Mouse (Mus musculus): ENCODE data around the gene Shb. TPM values are rescaled to one million over a fixed set of nuclear protein-coding genes. Genes with fewer than 3 reads are reported as not detected.

Gene Shb
- polyA plus RNA-seq, 1 experiment from 2014 or later: 8.8 TPM

GRCm38 (mm10) chr4:45503380-45503779 lies 28.9 kb downstream of the Shb start:
- Histone ChIP-seq H3K36me3 (no peaks in the 10 kb centered on the region), H3K4me1 (peaks cover 97% of the 10 kb centered on the region)
- WGBS: 85% methylated on average over 6 of the region's 6 CpGs

DNA sequence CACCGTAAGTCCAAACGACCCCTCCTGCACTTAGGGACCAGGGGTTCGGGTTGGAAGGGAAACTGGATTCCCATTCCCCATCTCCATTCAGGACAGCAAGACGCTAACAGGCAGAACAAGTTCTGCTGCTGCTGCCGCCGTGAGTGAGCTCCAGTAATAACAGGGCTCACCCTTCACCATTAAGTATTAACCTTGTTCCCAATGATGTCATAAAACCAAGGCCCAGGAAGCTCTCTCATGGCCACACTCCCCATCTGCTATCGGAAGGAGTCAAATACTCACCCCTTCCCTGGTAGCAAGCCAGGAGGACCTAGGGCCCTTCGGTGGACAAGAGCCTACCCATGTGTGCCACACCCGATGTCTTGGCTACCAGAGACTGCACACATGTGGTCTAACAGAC lies 30.3 kb downstream of the Shb start:
- no peak overlapping the region for H3K27ac ChIP-seq (replicated peaks)
- WGBS: 87% methylated on average over 9 of the region's 9 CpGs
- H3K4me1 ChIP-seq: peaks cover 97% of the 10 kb centered on the region

More at GRCm38 (mm10) chr4:45503380-45503779, 28.9 kb downstream of the Shb start:
- Histone ChIP-seq H3K9me3 (no peaks in the 10 kb centered on the region), H3K27me3 (replicated peaks) (no peaks in the 10 kb centered on the region; the same call in 1 of the 2 replicates), H3K4me2 (no peak overlapping the region), H3K27ac (replicated peaks) (no peak overlapping the region), H3K4me3 (no peak overlapping the region), H3K9ac (no peak overlapping the region)
- no peak for ATAC-seq (ENCODE audit: extremely low read depth, insufficient number of reproducible peaks, low FRiP score, low TSS enrichment)

GRCm38 (mm10) chr4:45500381-45500780 lies 31.9 kb downstream of the Shb start:
- H3K27ac ChIP-seq (replicated peaks): no peak overlapping the region
- 66% methylated on average over 8 of the region's 8 CpGs for WGBS
- 0 out of 2 replicates have a peak overlapping the region, but pooled peaks have one; percentile 2 for H3K9ac ChIP-seq
- no peaks in the 10 kb centered on the region; the same call in 1 of the 2 replicates for H3K27me3 ChIP-seq (replicated peaks)
- no peak overlapping the region for H3K4me3 ChIP-seq
- no peak for ATAC-seq (ENCODE audit: extremely low read depth, insufficient number of reproducible peaks, low FRiP score, low TSS enrichment)
- H3K4me2 ChIP-seq: no peak overlapping the region
- H3K36me3 ChIP-seq: no peaks in the 10 kb centered on the region
- no peaks in the 10 kb centered on the region for H3K9me3 ChIP-seq
- H3K4me1 ChIP-seq: peaks cover 97% of the 10 kb centered on the region

More for the DNA sequence above, 30.3 kb downstream of the Shb start:
- Histone ChIP-seq H3K36me3 (no peaks in the 10 kb centered on the region), H3K4me2 (no peak overlapping the region), H3K9ac (no peak overlapping the region), H3K27me3 (replicated peaks) (no peaks in the 10 kb centered on the region; the same call in 1 of the 2 replicates), H3K4me3 (no peak overlapping the region), H3K9me3 (no peaks in the 10 kb centered on the region)
- no peak for ATAC-seq (ENCODE audit: extremely low read depth, insufficient number of reproducible peaks, low FRiP score, low TSS enrichment)

DNA sequence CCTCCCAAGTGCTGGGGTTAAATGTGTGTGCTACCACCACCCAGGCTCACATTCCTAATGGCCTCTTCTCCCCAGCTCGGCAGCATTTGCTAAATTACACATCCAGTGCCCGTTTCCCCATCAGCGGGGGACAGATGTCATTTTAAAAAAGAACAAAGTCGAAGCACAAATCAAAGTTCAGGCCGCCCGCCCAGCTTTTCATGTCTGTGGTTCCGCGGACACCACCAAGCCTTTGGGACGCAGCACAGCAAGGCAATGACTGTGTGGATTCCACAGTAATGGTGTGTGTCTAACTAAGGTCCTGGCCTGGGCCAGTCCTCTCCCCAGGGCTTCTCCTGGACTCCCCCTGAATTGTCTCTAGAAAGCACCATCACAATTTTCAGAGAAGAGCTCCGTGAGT lies 32.7 kb downstream of the Shb start:
- no peak overlapping the region for H3K4me2 ChIP-seq
- no peak for ATAC-seq (ENCODE audit: extremely low read depth, insufficient number of reproducible peaks, low FRiP score, low TSS enrichment)
- 65% methylated on average over 10 of the region's 10 CpGs for WGBS
- H3K27ac ChIP-seq (replicated peaks): peak overlapping the region; percentile 2
- no peaks in the 10 kb centered on the region for H3K9me3 ChIP-seq
- H3K36me3 ChIP-seq: no peaks in the 10 kb centered on the region
- no peak overlapping the region for H3K4me3 ChIP-seq
- no peaks in the 10 kb centered on the region; the same call in 1 of the 2 replicates for H3K27me3 ChIP-seq (replicated peaks)
- H3K9ac ChIP-seq: peak overlapping the region; percentile 58
- H3K4me1 ChIP-seq: peaks cover 99% of the 10 kb centered on the region

GRCm38 (mm10) chr4:45499081-45499480 lies 33.2 kb downstream of the Shb start:
- 50% methylated on average over 6 of the region's 6 CpGs for WGBS
- Histone ChIP-seq H3K4me2 (no peak overlapping the region), H3K4me1 (peaks cover 99% of the 10 kb centered on the region), H3K27ac (replicated peaks) (peak overlapping the region; percentile 10), H3K36me3 (no peaks in the 10 kb centered on the region), H3K27me3 (replicated peaks) (peaks cover 2% of the 10 kb centered on the region; the same call in 1 of the 2 replicates), H3K9me3 (no peaks in the 10 kb centered on the region), H3K9ac (peak overlapping the region; percentile 58), H3K4me3 (no peak overlapping the region)
- ATAC-seq (ENCODE audit: extremely low read depth, insufficient number of reproducible peaks, low FRiP score, low TSS enrichment): no peak

DNA sequence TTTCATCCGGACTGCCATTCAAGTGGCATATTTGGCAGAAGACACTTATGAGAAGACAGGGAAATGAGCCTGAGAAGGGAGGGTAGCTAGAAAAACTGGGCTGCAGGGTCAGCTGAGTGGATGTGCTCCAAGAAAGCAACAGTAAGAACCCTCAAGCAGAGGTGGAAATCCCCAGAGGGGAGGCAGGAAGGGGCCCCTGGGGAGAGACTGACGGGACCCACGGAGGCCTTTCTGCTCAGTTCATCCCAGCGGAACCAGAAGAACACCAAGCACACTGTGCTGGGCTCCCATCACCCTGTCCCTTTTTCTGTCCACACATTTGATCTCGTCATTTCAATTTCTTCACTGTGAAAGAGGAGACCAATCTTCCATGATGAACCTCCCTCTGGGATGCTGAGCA lies 33.9 kb downstream of the Shb start:
- Histone ChIP-seq H3K36me3 (no peaks in the 10 kb centered on the region), H3K9ac (peak overlapping the region; percentile 58), H3K4me1 (peaks cover 99% of the 10 kb centered on the region), H3K9me3 (no peaks in the 10 kb centered on the region), H3K4me3 (no peak overlapping the region), H3K4me2 (no peak overlapping the region), H3K27ac (replicated peaks) (peak overlapping the region; percentile 10; the same call in 1 of the 2 replicates), H3K27me3 (replicated peaks) (peaks cover 7% of the 10 kb centered on the region; the same call in 1 of the 2 replicates)
- ATAC-seq (ENCODE audit: extremely low read depth, insufficient number of reproducible peaks, low FRiP score, low TSS enrichment): no peak
- 71% methylated on average over 5 of the region's 5 CpGs for WGBS

- Histone ChIP-seq H3K4me3 (no peak overlapping the region), H3K27me3 (replicated peaks) (peaks cover 7% of the 10 kb centered on the region; the same call in 1 of the 2 replicates), H3K4me2 (no peak overlapping the region), H3K9me3 (no peaks in the 10 kb centered on the region), H3K4me1 (peaks cover 100% of the 10 kb centered on the region), H3K9ac (no peak overlapping the region), H3K27ac (replicated peaks) (no peak overlapping the region; the same call in 1 of the 2 replicates), H3K36me3 (no peaks in the 10 kb centered on the region)
- ATAC-seq (ENCODE audit: extremely low read depth, insufficient number of reproducible peaks, low FRiP score, low TSS enrichment): no peak
- WGBS: 77% methylated on average over 6 of the region's 6 CpGs
Observed at GRCm38 (mm10) chr4:45497282-45497681, 35.0 kb downstream of the Shb start.

GRCm38 (mm10) chr4:45495531-45496201 lies 36.6 kb downstream of the Shb start:
- 32% methylated on average over 8 of the region's 8 CpGs for WGBS
- peaks cover 7% of the 10 kb centered on the region; the same call in 1 of the 2 replicates for H3K27me3 ChIP-seq (replicated peaks)
- no peaks in the 10 kb centered on the region for H3K36me3 ChIP-seq
- H3K4me1 ChIP-seq: peaks cover 100% of the 10 kb centered on the region
- peak overlapping the region; percentile 95 for H3K27ac ChIP-seq (replicated peaks)
- H3K9me3 ChIP-seq: no peaks in the 10 kb centered on the region
- no peak for ATAC-seq (ENCODE audit: extremely low read depth, insufficient number of reproducible peaks, low FRiP score, low TSS enrichment)
- no peak overlapping the region for H3K4me2 ChIP-seq
- H3K9ac ChIP-seq: peak overlapping the region; percentile 72
- H3K4me3 ChIP-seq: no peak overlapping the region

- WGBS: 37% methylated on average over 6 of the region's 6 CpGs
- no peak overlapping the region for H3K4me3 ChIP-seq
- ATAC-seq (ENCODE audit: extremely low read depth, insufficient number of reproducible peaks, low FRiP score, low TSS enrichment): no peak
- no peaks in the 10 kb centered on the region; the same call in 1 of the 2 replicates for H3K36me3 ChIP-seq
- peak overlapping the region; percentile 58; the same call in 1 of the 2 replicates for H3K4me2 ChIP-seq
- peak overlapping the region; percentile 95 for H3K27ac ChIP-seq (replicated peaks)
- H3K4me1 ChIP-seq: peaks cover 100% of the 10 kb centered on the region
- H3K27me3 ChIP-seq (replicated peaks): peaks cover 7% of the 10 kb centered on the region; the same call in 1 of the 2 replicates
- peak overlapping the region; percentile 72 for H3K9ac ChIP-seq
- no peaks in the 10 kb centered on the region for H3K9me3 ChIP-seq
Observed at GRCm38 (mm10) chr4:45493786-45494400, 38.4 kb downstream of the Shb start.

GRCm38 (mm10) chr4:45493118-45493517 lies 39.2 kb downstream of the Shb start:
- peaks cover 7% of the 10 kb centered on the region; the same call in 1 of the 2 replicates for H3K27me3 ChIP-seq (replicated peaks)
- H3K4me3 ChIP-seq: no peak overlapping the region
- WGBS: 12% methylated on average over 7 of the region's 7 CpGs
- peaks cover 6% of the 10 kb centered on the region for H3K36me3 ChIP-seq
- H3K4me1 ChIP-seq: peaks cover 100% of the 10 kb centered on the region
- ATAC-seq (ENCODE audit: extremely low read depth, insufficient number of reproducible peaks, low FRiP score, low TSS enrichment): no peak
- H3K9me3 ChIP-seq: no peaks in the 10 kb centered on the region
- H3K9ac ChIP-seq: peak overlapping the region; percentile 72
- peak overlapping the region; percentile 95 for H3K27ac ChIP-seq (replicated peaks)
- peak overlapping the region; percentile 58 for H3K4me2 ChIP-seq

- H3K9me3 ChIP-seq: no peaks in the 10 kb centered on the region
- no peak for ATAC-seq (ENCODE audit: extremely low read depth, insufficient number of reproducible peaks, low FRiP score, low TSS enrichment)
- peaks cover 100% of the 10 kb centered on the region for H3K4me1 ChIP-seq
- peak overlapping the region; percentile 72 for H3K9ac ChIP-seq
- 11% methylated on average over 5 of the region's 5 CpGs for WGBS
- peak overlapping the region; percentile 58 for H3K4me2 ChIP-seq
- 0 out of 2 replicates have a peak, but pooled peaks cover 7% of the 10 kb centered on the region for H3K27me3 ChIP-seq (replicated peaks)
- peak overlapping the region; percentile 95 for H3K27ac ChIP-seq (replicated peaks)
- H3K36me3 ChIP-seq: peaks cover 9% of the 10 kb centered on the region
- peak overlapping the region; percentile 13; the same call in 1 of the 2 replicates for H3K4me3 ChIP-seq
Observed at GRCm38 (mm10) chr4:45492681-45493081, 39.6 kb downstream of the Shb start.

Data from heart, embryonic 13.5 days (tissue).